Mouse (Mus musculus): ENCODE results near the gene Uba3. TPM values are rescaled to one million over a fixed set of nuclear protein-coding genes. Genes with fewer than 3 reads are reported as not detected.

Gene Uba3
- 71.6 and 79.7 TPM in 2 replicates for total RNA-seq (2014; rRNA removed; ENCODE audit: low replicate concordance)
- 54.4 and 58.3 TPM in 2 replicates for polyA plus RNA-seq (2015; fragmentation: Nextera tagmentation; extraction: Ambion mirVana)

DNA sequence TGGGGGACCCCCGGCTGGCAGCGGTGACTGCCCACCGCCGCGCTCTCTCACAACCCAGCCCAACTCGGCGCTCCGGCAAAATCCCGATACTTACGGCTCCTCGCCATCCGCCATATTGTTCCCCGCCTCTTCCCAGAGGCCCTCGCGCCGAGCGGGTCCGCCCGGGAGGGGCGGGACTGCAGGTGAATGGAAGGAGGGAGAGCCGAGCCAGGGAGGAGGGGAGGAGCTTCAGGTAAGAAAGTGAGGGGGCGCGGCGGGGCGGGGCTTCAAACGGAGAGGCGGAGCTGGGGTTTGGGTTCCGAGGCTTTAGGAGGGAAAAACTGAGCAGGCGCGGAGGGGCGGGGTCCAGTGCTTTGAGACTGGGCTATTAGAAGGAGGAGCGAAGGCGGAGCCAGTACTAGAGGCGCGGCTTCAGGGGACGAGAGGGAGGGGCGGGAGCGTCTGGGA lies at the start of gene Uba3:
Gene Uba3, minus strand, starts transcription at position 209 of the 447 bp plus-strand sequence.
- Histone ChIP-seq H3K27me3 (ENCODE audit: control insufficient read depth, insufficient read depth, low read length) (no peaks in the 10 kb centered on the region), H3K4me2 (ENCODE audit: low read depth, low read length) (peak within 1 kb of the TSS; percentile 88), H3K27ac (ENCODE audit: low read depth) (peak within 1 kb of the TSS; percentile 92), H3K4me3 (ENCODE audit: low read depth, low read length) (peak within 1 kb of the TSS; percentile 96), H3K9ac (replicated peaks; ENCODE audit: low read depth, low read length) (peak within 1 kb of the TSS; percentile 99), H3K4me1 (ENCODE audit: control insufficient read depth, insufficient read depth) (peaks cover 14% of the 10 kb centered on the region), H3K36me3 (replicated peaks; ENCODE audit: control insufficient read depth, insufficient read depth, low read length) (0 out of 2 replicates have a peak, but pooled peaks cover 4% of the 10 kb centered on the region), H3K9me3 (replicated peaks; ENCODE audit: control insufficient read depth, low read length) (no peaks in the 10 kb centered on the region)
- peak; percentile 98 for ATAC-seq (ENCODE audit: insufficient read depth, low read depth)
- 1% methylated on average over 38 of the region's 38 CpGs for WGBS
- DNase-seq (ENCODE audit: low spot score), result peak; percentile 99
- no peak; the same call in 1 of the 2 replicates for TF ChIP-seq CTCF (IDR thresholded peaks at IDR 0.05; ENCODE audit: low read depth)
- TF ChIP-seq EP300 (IDR thresholded peaks at IDR 0.05; ENCODE audit: low read depth), result no peak

DNA sequence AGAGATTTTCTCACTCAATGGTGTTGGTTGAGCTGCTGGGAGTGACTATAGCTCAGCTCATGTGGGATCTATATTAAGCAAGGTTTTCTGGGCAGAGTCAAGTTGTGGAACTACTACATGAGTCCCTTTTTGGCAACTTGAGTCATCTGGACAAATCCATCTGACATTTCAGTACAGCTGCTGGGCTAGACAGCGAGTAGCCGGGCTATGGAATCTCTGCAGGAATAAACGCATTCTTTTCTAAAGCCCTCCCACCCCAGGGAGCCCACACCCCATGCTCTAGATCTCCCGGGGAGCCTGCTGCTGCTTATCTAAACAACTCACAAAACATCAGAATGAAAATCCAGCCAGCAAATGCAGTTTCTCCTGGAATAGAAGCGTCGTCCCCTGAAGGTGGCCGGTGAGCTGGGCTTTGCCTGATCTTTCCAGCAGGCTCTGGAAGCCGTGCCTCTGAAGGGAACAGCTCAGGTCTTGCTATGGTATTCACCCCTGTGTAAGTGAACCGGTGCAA lies 47.3 kb upstream of the Uba3 start, which contains the start of gene Lmod3:
Gene Lmod3, minus strand, starts transcription at position 49 of the 511 bp plus-strand sequence.
- 9% methylated on average over 9 of the region's 9 CpGs for WGBS
- no peak for TF ChIP-seq CTCF (IDR thresholded peaks at IDR 0.05; ENCODE audit: low read depth)
- TF ChIP-seq EP300 (IDR thresholded peaks at IDR 0.05; ENCODE audit: low read depth), result peak; percentile 52; the same call in 1 of the 2 replicates
- no peaks in the 10 kb centered on the region for H3K27me3 ChIP-seq (ENCODE audit: control insufficient read depth, insufficient read depth, low read length)
- H3K4me2 ChIP-seq (ENCODE audit: low read depth, low read length), result peak within 1 kb of the TSS; percentile 60
- H3K4me3 ChIP-seq (ENCODE audit: low read depth, low read length), result peak within 1 kb of the TSS; percentile 42
- peak within 1 kb of the TSS; percentile 66 for H3K9ac ChIP-seq (replicated peaks; ENCODE audit: low read depth, low read length)
- peak; percentile 92 for ATAC-seq (ENCODE audit: insufficient read depth, low read depth)
- peak; percentile 93 for DNase-seq (ENCODE audit: low spot score)
- peaks cover 4% of the 10 kb centered on the region for H3K36me3 ChIP-seq (replicated peaks; ENCODE audit: control insufficient read depth, insufficient read depth, low read length)
- no peaks in the 10 kb centered on the region for H3K9me3 ChIP-seq (replicated peaks; ENCODE audit: control insufficient read depth, low read length)
- H3K27ac ChIP-seq (ENCODE audit: low read depth), result peak within 1 kb of the TSS; percentile 98
- H3K4me1 ChIP-seq (ENCODE audit: control insufficient read depth, insufficient read depth), result no peaks in the 10 kb centered on the region

DNA sequence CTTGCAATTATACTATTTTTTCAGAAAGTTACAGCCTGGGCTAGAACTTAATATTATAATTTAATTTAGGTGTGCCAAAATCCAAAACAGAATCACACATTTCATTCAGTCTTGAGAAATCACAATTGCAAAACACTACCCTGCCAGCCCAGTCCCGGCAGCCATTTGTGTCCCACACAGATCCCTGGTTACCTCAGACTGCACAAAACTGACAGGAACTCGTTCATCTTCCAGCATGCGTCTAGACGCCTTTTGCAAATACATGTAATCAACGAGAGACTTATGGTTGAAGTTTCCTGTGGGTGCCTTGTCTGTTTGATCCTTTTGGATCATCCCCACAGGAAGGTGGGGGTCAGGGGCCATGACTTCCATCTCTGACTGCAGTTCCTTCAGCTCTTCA lies 46.6 kb upstream of the Uba3 start:
- no peak for DNase-seq (ENCODE audit: low spot score)
- H3K9ac ChIP-seq (replicated peaks; ENCODE audit: low read depth, low read length), result peak overlapping the region; percentile 66
- H3K27me3 ChIP-seq (ENCODE audit: control insufficient read depth, insufficient read depth, low read length), result no peaks in the 10 kb centered on the region
- peaks cover 10% of the 10 kb centered on the region for H3K36me3 ChIP-seq (replicated peaks; ENCODE audit: control insufficient read depth, insufficient read depth, low read length)
- peak overlapping the region; percentile 60 for H3K4me2 ChIP-seq (ENCODE audit: low read depth, low read length)
- WGBS, result 16% methylated on average over 5 of the region's 5 CpGs
- peak overlapping the region; percentile 98 for H3K27ac ChIP-seq (ENCODE audit: low read depth)
- no peaks in the 10 kb centered on the region for H3K9me3 ChIP-seq (replicated peaks; ENCODE audit: control insufficient read depth, low read length)
- H3K4me1 ChIP-seq (ENCODE audit: control insufficient read depth, insufficient read depth), result no peaks in the 10 kb centered on the region
- H3K4me3 ChIP-seq (ENCODE audit: low read depth, low read length), result peak overlapping the region; percentile 42
- no peak for TF ChIP-seq EP300 (IDR thresholded peaks at IDR 0.05; ENCODE audit: low read depth)
- no peak for TF ChIP-seq CTCF (IDR thresholded peaks at IDR 0.05; ENCODE audit: low read depth)
- no peak for ATAC-seq (ENCODE audit: insufficient read depth, low read depth)

DNA sequence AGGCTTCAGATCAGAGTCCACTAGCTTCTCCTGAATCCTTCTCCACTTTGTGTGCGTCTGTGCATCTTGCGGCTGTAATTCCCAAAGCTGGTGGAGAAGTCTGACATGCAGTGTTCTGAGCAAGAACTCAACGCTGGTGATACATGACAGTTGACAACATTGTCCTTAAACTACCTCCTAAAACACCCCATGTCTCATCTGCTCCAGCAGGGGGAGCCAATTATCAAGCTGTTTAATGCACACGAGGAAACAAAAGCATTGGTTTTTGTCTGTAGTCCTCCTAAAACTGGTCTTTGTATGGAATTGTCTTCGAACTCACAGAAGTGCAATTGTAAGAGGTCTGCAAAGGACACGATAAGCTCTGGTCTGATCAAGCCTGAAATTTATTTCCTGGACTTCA lies 45.5 kb upstream of the Uba3 start:
- peak; percentile 26; the same call in 1 of the 2 replicates for ATAC-seq (ENCODE audit: insufficient read depth, low read depth)
- 0 out of 2 replicates have a peak overlapping the region, but pooled peaks have one; percentile 66 for H3K9ac ChIP-seq (replicated peaks; ENCODE audit: low read depth, low read length)
- TF ChIP-seq EP300 (IDR thresholded peaks at IDR 0.05; ENCODE audit: low read depth) (no peak), CTCF (IDR thresholded peaks at IDR 0.05; ENCODE audit: low read depth) (peak; percentile 94)
- peaks cover 13% of the 10 kb centered on the region for H3K36me3 ChIP-seq (replicated peaks; ENCODE audit: control insufficient read depth, insufficient read depth, low read length)
- H3K9me3 ChIP-seq (replicated peaks; ENCODE audit: control insufficient read depth, low read length), result no peaks in the 10 kb centered on the region
- peak overlapping the region; percentile 37; the same call in 1 of the 2 replicates for H3K27ac ChIP-seq (ENCODE audit: low read depth)
- WGBS, result 19% methylated on average over 6 of the region's 6 CpGs
- H3K27me3 ChIP-seq (ENCODE audit: control insufficient read depth, insufficient read depth, low read length), result no peaks in the 10 kb centered on the region
- peak; percentile 80 for DNase-seq (ENCODE audit: low spot score)
- H3K4me3 ChIP-seq (ENCODE audit: low read depth, low read length), result peak overlapping the region; percentile 42
- H3K4me2 ChIP-seq (ENCODE audit: low read depth, low read length), result peak overlapping the region; percentile 60
- H3K4me1 ChIP-seq (ENCODE audit: control insufficient read depth, insufficient read depth), result no peaks in the 10 kb centered on the region

DNA sequence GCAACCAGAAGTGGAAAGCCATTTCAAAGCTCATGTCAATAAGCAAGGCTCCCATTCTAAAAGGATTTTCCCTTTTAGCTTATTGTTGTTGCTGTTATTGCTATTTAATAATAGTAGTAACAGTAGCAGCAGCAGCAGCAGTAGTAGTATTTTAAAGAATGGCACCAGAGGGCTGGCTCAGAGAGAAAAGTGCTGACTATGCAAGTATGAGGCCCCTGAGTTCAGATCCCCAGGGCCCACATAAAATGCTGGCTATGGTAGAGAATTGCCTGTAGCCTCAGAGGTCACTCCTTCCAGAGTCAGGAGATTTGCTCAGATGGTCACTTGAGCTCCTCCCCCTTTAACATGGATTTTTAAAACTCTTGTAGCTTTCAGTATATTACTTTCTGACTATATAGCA lies 39.8 kb upstream of the Uba3 start:
- DNase-seq (ENCODE audit: low spot score), result no peak
- Histone ChIP-seq H3K9ac (replicated peaks; ENCODE audit: low read depth, low read length) (no peak overlapping the region), H3K9me3 (replicated peaks; ENCODE audit: control insufficient read depth, low read length) (no peaks in the 10 kb centered on the region), H3K4me1 (ENCODE audit: control insufficient read depth, insufficient read depth) (no peaks in the 10 kb centered on the region), H3K4me3 (ENCODE audit: low read depth, low read length) (no peak overlapping the region), H3K27me3 (ENCODE audit: control insufficient read depth, insufficient read depth, low read length) (no peaks in the 10 kb centered on the region), H3K36me3 (replicated peaks; ENCODE audit: control insufficient read depth, insufficient read depth, low read length) (peaks cover 17% of the 10 kb centered on the region), H3K4me2 (ENCODE audit: low read depth, low read length) (no peak overlapping the region), H3K27ac (ENCODE audit: low read depth) (no peak overlapping the region)
- TF ChIP-seq CTCF (IDR thresholded peaks at IDR 0.05; ENCODE audit: low read depth) (no peak), EP300 (IDR thresholded peaks at IDR 0.05; ENCODE audit: low read depth) (no peak)
- ATAC-seq (ENCODE audit: insufficient read depth, low read depth), result no peak

Measured in heart, postnatal 0 days (tissue).